Mouse (Mus musculus) cerebellum, adult 2 months (tissue): Measurements from ENCODE around the gene Erg28.

Experiments
- CTCF ChIP-seq: fragments of 200-500 bp; IDR thresholded peaks from 2 replicates; pipeline ENCODE4 v1.5.1; 2011; ENCODE audit warnings: low read depth, mild to moderate bottlenecking, control low read depth, low read length, moderate library complexity, borderline replicate concordance; ENCODE audit not compliant: insufficient read depth
- POLR2A ChIP-seq: fragments of 200-500 bp; IDR thresholded peaks from 2 replicates; pipeline ENCODE4 v1.6.1; 2011; ENCODE audit warnings: low read length, control low read depth, borderline replicate concordance; ENCODE audit not compliant: insufficient read depth

- TF ChIP-seq CTCF, result no peak
- no peak for TF ChIP-seq POLR2A
These were observed 56.6 kb downstream of the Erg28 start for GRCm38 (mm10) chr12:85767750-85768149.
